Mouse (Mus musculus): Measurements from ENCODE around the gene Lnpep.
A peak's percentile ranks its signal among the peaks of the same experiment; 100 is the strongest.

Lnpep gene

GRCm38 (mm10) chr17:17609523-17609922, 15.3 kb downstream of the Lnpep start:
- no peak for DNase-seq (ENCODE audit: low read depth, low spot score)

- DNase-seq (ENCODE audit: low read depth, low spot score) = no peak
Observed at GRCm38 (mm10) chr17:17608416-17608988, 16.3 kb downstream of the Lnpep start.

- no peak for DNase-seq (ENCODE audit: low read depth, low spot score)
Observed at GRCm38 (mm10) chr17:17604554-17604953, 20.3 kb downstream of the Lnpep start.

- DNase-seq (ENCODE audit: low read depth, low spot score) = no peak
Observed at GRCm38 (mm10) chr17:17603609-17604008, 21.2 kb downstream of the Lnpep start.

GRCm38 (mm10) chr17:17602786-17603185, 22.1 kb downstream of the Lnpep start:
- no peak for DNase-seq (ENCODE audit: low read depth, low spot score)

GRCm38 (mm10) chr17:17602330-17602729, 22.5 kb downstream of the Lnpep start:
- DNase-seq (ENCODE audit: low read depth, low spot score) = no peak

GRCm38 (mm10) chr17:17600804-17601252, 24.0 kb downstream of the Lnpep start:
- no peak for DNase-seq (ENCODE audit: low read depth, low spot score)

GRCm38 (mm10) chr17:17600001-17600400, 24.8 kb downstream of the Lnpep start:
- DNase-seq (ENCODE audit: low read depth, low spot score) = no peak

GRCm38 (mm10) chr17:17598355-17598754, 26.5 kb downstream of the Lnpep start:
- DNase-seq (ENCODE audit: low read depth, low spot score) = no peak

- no peak for DNase-seq (ENCODE audit: low read depth, low spot score)
Observed at GRCm38 (mm10) chr17:17592926-17593325, 31.9 kb downstream of the Lnpep start.

- no peak for DNase-seq (ENCODE audit: low read depth, low spot score)
Observed at GRCm38 (mm10) chr17:17587333-17588047, 37.4 kb downstream of the Lnpep start.

- DNase-seq (ENCODE audit: low read depth, low spot score) = no peak
Observed at GRCm38 (mm10) chr17:17585115-17585514, 39.7 kb downstream of the Lnpep start.

- peak; percentile 62 for DNase-seq (ENCODE audit: low read depth, low spot score)
Observed at GRCm38 (mm10) chr17:17583896-17584295, 41.0 kb downstream of the Lnpep start.

- peak; percentile 9 for DNase-seq (ENCODE audit: low read depth, low spot score)
Observed at GRCm38 (mm10) chr17:17581234-17581633, 43.6 kb downstream of the Lnpep start.

- DNase-seq (ENCODE audit: low read depth, low spot score) = no peak
Observed at GRCm38 (mm10) chr17:17576399-17576798, 48.5 kb downstream of the Lnpep start.

GRCm38 (mm10) chr17:17567071-17567470, 57.8 kb downstream of the Lnpep start:
- peak; percentile 64 for DNase-seq (ENCODE audit: low read depth, low spot score)

GRCm38 (mm10) chr17:17548958-17549357, 75.9 kb downstream of the Lnpep start:
- DNase-seq (ENCODE audit: low read depth, low spot score) = no peak

GRCm38 (mm10) chr17:17531338-17531737, 93.5 kb downstream of the Lnpep start:
- DNase-seq (ENCODE audit: low read depth, low spot score) = no peak

GRCm38 (mm10) chr17:17516384-17517016, 108.3 kb downstream of the Lnpep start:
- peak; percentile 84 for DNase-seq (ENCODE audit: low read depth, low spot score)

GRCm38 (mm10) chr17:17506677-17507076, 118.2 kb downstream of the Lnpep start:
- DNase-seq (ENCODE audit: low read depth, low spot score) = no peak

- no peak for DNase-seq (ENCODE audit: low read depth, low spot score)
Observed at GRCm38 (mm10) chr17:17499278-17499677, 125.6 kb downstream of the Lnpep start.

GRCm38 (mm10) chr17:17498848-17499247, 126.0 kb downstream of the Lnpep start:
- DNase-seq (ENCODE audit: low read depth, low spot score) = no peak

GRCm38 (mm10) chr17:17496730-17497129, 128.1 kb downstream of the Lnpep start:
- DNase-seq (ENCODE audit: low read depth, low spot score) = peak; percentile 57
